Mouse (Mus musculus): ENCODE measurements around the gene Arpc4. TPM values are rescaled to one million over a fixed set of nuclear protein-coding genes. Genes with fewer than 3 reads are reported as not detected.

The Arpc4 gene
- polyA plus RNA-seq, 1 experiment from 2014 or later: 262 TPM

DNA sequence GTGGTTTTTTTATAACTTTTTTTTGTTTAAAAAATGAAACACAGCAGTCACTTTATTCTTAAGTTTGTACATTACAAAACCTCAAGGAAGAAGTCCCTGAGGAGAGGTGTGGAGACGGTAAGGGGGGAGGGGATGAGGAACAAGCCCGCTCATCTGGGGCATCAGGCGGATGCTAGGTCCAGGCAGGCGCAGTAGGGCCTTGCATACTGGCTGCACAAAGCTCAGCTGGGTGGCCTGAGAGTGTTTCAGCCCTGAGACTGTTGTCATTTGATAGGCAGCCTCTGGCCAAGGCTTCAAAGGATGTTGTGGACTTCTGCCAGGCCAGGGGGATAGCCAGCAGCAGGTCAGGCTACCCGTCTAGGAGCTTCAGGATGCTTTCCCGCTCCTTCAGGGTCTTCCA is 11.3 kb upstream of the Arpc4 start:
- H3K27ac ChIP-seq: no peak overlapping the region
- WGBS (ENCODE audit: insufficient replicate concordance): 77% methylated on average over 6 of the region's 6 CpGs
- H3K9ac ChIP-seq: no peak overlapping the region

DNA sequence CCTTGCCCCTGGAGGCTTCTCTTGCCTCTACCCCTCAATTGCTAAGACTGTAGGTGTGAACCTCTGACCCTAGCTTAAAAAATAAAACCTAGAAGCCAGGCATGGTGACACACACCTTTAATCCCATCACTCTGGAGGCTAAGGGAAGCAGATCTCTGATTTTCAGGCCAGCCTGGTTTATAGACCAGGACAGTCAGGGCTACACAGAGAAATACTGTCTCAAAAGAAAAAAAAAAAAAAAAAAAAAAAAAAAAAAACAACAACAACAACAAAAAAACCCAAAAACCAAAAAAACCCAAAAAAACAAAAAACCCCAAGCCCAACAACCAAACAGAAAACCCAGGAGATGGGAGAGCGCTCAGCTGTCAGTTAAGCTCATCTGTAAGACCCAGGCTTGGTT is 10.3 kb upstream of the Arpc4 start:
- 83% methylated on average over 1 of the region's 1 CpGs for WGBS (ENCODE audit: insufficient replicate concordance)
- DNase-seq: no peak
- Histone ChIP-seq H3K9ac (no peak overlapping the region), H3K27ac (no peak overlapping the region), H3K4me1 (replicated peaks) (peaks cover 6% of the 10 kb centered on the region), H3K4me2 (no peak overlapping the region), H3K27me3 (no peaks in the 10 kb centered on the region), H3K4me3 (replicated peaks) (no peak overlapping the region), H3K36me3 (peaks cover 52% of the 10 kb centered on the region), H3K9me3 (replicated peaks) (no peaks in the 10 kb centered on the region)
- ATAC-seq (ENCODE audit: low read depth): no peak

More for the DNA sequence above, 11.3 kb upstream of the Arpc4 start:
- Histone ChIP-seq H3K27me3 (no peaks in the 10 kb centered on the region), H3K4me3 (replicated peaks) (no peak overlapping the region), H3K36me3 (peaks cover 43% of the 10 kb centered on the region), H3K4me2 (no peak overlapping the region), H3K4me1 (replicated peaks) (no peaks in the 10 kb centered on the region), H3K9me3 (replicated peaks) (no peaks in the 10 kb centered on the region)
- no peak for DNase-seq
- no peak for ATAC-seq (ENCODE audit: low read depth)

GRCm38 (mm10) chr6:113368124-113368523 is 9.8 kb upstream of the Arpc4 start:
- no peak for ATAC-seq (ENCODE audit: low read depth)
- peaks cover 11% of the 10 kb centered on the region for H3K4me1 ChIP-seq (replicated peaks)
- no peak overlapping the region for H3K4me3 ChIP-seq (replicated peaks)
- WGBS (ENCODE audit: insufficient replicate concordance): 83% methylated on average over 7 of the region's 7 CpGs
- no peak overlapping the region for H3K4me2 ChIP-seq
- no peak for DNase-seq
- peaks cover 56% of the 10 kb centered on the region for H3K36me3 ChIP-seq
- H3K9me3 ChIP-seq (replicated peaks): no peaks in the 10 kb centered on the region
- H3K27me3 ChIP-seq: no peaks in the 10 kb centered on the region
- H3K27ac ChIP-seq: no peak overlapping the region
- H3K9ac ChIP-seq: no peak overlapping the region

GRCm38 (mm10) chr6:113368577-113368976 is 9.3 kb upstream of the Arpc4 start:
- peaks cover 60% of the 10 kb centered on the region for H3K36me3 ChIP-seq
- H3K4me2 ChIP-seq: no peak overlapping the region
- H3K9me3 ChIP-seq (replicated peaks): no peaks in the 10 kb centered on the region
- H3K9ac ChIP-seq: no peak overlapping the region
- DNase-seq: no peak
- peaks cover 16% of the 10 kb centered on the region for H3K4me1 ChIP-seq (replicated peaks)
- no peaks in the 10 kb centered on the region for H3K27me3 ChIP-seq
- WGBS (ENCODE audit: insufficient replicate concordance): 71% methylated on average over 5 of the region's 5 CpGs
- no peak for ATAC-seq (ENCODE audit: low read depth)
- no peak overlapping the region for H3K4me3 ChIP-seq (replicated peaks)
- H3K27ac ChIP-seq: no peak overlapping the region

DNA sequence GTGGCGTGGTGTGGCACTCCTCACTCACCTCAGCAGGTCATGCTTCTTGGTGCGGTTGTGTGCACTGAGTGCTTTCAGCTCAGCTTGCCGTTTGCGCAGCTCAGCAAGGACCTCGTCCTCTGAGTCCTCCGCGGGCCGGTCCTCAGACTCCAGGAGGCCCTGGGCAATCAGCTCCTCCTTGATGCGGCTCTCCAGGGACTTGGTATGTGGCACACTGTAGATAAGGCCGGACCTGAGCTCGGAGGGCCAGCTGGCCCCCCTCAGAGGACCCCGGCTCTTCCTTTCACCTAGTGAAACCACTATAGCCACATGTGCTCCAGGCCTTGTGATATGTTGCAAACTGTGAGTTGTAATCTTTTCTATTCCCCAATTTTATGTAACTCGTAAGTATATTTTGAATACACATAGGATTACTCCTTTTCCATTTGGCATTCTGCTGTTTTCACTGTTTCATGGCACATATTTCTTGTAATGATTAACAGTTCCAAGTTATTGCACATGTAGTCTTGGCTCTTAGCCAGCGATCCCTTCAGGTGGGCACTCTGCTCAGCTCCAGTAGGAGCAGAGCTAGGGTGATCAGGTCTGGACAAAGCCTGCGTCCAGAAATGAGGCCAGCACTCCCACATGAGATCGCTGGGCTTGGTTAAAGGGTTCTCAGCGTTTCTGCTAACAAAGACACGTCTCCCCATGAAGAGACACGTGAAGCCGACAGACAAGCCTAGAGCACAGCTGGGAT is 7.6 kb upstream of the Arpc4 start:
- Histone ChIP-seq H3K27ac (no peak overlapping the region), H3K9ac (no peak overlapping the region), H3K36me3 (peaks cover 78% of the 10 kb centered on the region), H3K27me3 (no peaks in the 10 kb centered on the region), H3K9me3 (replicated peaks) (no peaks in the 10 kb centered on the region), H3K4me1 (replicated peaks) (peaks cover 30% of the 10 kb centered on the region), H3K4me3 (replicated peaks) (no peak overlapping the region), H3K4me2 (no peak overlapping the region)
- DNase-seq: no peak
- ATAC-seq (ENCODE audit: low read depth): no peak
- 81% methylated on average over 20 of the region's 20 CpGs for whole genome bisulfite sequencing (ENCODE audit: insufficient replicate concordance)

DNA sequence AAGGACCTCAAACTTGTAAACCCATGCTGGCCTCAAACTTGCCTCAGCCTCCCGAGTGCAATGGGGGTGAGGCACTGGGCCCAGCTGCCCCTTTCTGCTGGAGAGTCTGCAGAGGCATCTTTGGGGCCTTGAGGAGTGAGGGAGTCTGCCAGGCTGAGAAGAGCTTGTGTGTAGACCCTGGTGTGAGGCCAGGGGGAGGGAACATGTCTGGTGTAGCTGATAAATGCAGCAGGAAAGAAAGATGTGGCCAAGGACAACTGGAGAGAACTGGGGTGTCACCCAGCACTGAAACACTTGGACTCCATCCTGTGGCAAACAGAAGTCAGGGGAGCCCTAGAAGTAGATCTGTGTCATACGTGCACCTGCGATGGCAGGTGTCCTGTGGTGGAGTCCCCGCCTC is 4.4 kb upstream of the Arpc4 start:
- peaks cover 74% of the 10 kb centered on the region for H3K36me3 ChIP-seq
- H3K4me2 ChIP-seq: peak overlapping the region; percentile 51
- ATAC-seq (ENCODE audit: low read depth) (peak; percentile 38), DNase-seq (peak; percentile 65)
- peak overlapping the region; percentile 46 for H3K9ac ChIP-seq
- no peaks in the 10 kb centered on the region for H3K9me3 ChIP-seq (replicated peaks)
- H3K27ac ChIP-seq: peak overlapping the region; percentile 83
- WGBS (ENCODE audit: insufficient replicate concordance): 37% methylated on average over 4 of the region's 4 CpGs
- no peaks in the 10 kb centered on the region for H3K27me3 ChIP-seq
- H3K4me3 ChIP-seq (replicated peaks): peak overlapping the region; percentile 16
- peaks cover 50% of the 10 kb centered on the region for H3K4me1 ChIP-seq (replicated peaks)

- peaks cover 58% of the 10 kb centered on the region for H3K36me3 ChIP-seq
- H3K4me2 ChIP-seq: peak overlapping the region; percentile 88
- WGBS (ENCODE audit: insufficient replicate concordance): 6% methylated on average over 7 of the region's 7 CpGs
- DNase-seq: no peak
- peak overlapping the region; percentile 99 for H3K4me3 ChIP-seq (replicated peaks)
- H3K9ac ChIP-seq: peak overlapping the region; percentile 98
- peaks cover 75% of the 10 kb centered on the region for H3K4me1 ChIP-seq (replicated peaks)
- peak overlapping the region; percentile 93 for H3K27ac ChIP-seq
- ATAC-seq (ENCODE audit: low read depth): no peak
- no peaks in the 10 kb centered on the region for H3K9me3 ChIP-seq (replicated peaks)
- H3K27me3 ChIP-seq: no peaks in the 10 kb centered on the region
Observed at GRCm38 (mm10) chr6:113377172-113377495, 781 bp upstream of the Arpc4 start.

DNA sequence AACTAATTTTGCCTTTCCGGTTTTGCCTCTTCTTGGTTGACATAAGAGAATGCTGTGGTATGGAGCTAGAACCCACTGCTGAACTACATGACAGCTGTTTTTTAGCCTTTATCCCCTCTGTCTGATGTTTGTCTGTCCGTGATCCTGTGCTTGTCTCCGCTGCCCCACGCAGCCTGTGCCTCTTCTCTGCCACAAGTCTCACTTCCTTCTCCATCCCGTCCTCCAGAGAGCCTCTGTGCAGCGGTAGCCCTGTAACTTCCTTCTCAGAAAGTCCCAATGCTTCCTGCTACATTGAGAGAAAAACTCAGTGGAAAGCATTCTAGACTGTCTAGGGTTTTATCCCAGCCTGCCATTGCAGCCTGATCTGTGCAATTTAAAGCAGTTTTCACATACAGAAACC is 1.3 kb downstream of the Arpc4 start:
- H3K4me2 ChIP-seq: peak overlapping the region; percentile 88
- H3K9me3 ChIP-seq (replicated peaks): no peaks in the 10 kb centered on the region
- H3K9ac ChIP-seq: peak overlapping the region; percentile 98
- no peak for DNase-seq
- ATAC-seq (ENCODE audit: low read depth): no peak
- H3K4me3 ChIP-seq (replicated peaks): peak overlapping the region; percentile 99
- H3K27ac ChIP-seq: peak overlapping the region; percentile 93
- no peaks in the 10 kb centered on the region for H3K27me3 ChIP-seq
- H3K4me1 ChIP-seq (replicated peaks): peaks cover 54% of the 10 kb centered on the region
- peaks cover 60% of the 10 kb centered on the region for H3K36me3 ChIP-seq
- 16% methylated on average over 6 of the region's 6 CpGs for WGBS (ENCODE audit: insufficient replicate concordance)

DNA sequence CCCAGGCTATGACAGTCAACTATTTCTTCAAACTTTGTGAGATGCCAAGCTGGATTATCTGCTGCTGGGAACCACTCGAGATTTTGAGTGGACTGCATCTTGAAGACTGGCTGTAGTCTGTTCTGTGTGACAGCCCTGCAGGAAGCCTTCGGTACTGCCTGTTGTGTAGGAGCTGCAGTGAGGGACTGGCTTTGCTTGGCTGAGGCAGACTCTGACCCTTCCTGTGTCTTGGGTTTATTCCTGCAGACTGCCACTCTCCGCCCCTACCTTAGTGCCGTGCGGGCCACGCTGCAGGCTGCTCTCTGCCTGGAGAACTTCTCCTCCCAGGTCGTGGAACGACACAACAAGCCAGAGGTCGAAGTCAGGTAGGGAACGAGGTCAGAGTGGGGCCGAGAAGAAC is 2.6 kb downstream of the Arpc4 start:
- H3K4me3 ChIP-seq (replicated peaks): no peak overlapping the region; the same call in 1 of the 2 replicates
- H3K9me3 ChIP-seq (replicated peaks): no peaks in the 10 kb centered on the region
- H3K9ac ChIP-seq: no peak overlapping the region; the same call in 1 of the 2 replicates
- H3K4me1 ChIP-seq (replicated peaks): peaks cover 45% of the 10 kb centered on the region
- no peak for ATAC-seq (ENCODE audit: low read depth)
- DNase-seq: no peak
- H3K36me3 ChIP-seq: peaks cover 60% of the 10 kb centered on the region
- H3K4me2 ChIP-seq: peak overlapping the region; percentile 88
- H3K27ac ChIP-seq: no peak overlapping the region
- no peaks in the 10 kb centered on the region for H3K27me3 ChIP-seq
- WGBS (ENCODE audit: insufficient replicate concordance): 89% methylated on average over 11 of the region's 11 CpGs

DNA sequence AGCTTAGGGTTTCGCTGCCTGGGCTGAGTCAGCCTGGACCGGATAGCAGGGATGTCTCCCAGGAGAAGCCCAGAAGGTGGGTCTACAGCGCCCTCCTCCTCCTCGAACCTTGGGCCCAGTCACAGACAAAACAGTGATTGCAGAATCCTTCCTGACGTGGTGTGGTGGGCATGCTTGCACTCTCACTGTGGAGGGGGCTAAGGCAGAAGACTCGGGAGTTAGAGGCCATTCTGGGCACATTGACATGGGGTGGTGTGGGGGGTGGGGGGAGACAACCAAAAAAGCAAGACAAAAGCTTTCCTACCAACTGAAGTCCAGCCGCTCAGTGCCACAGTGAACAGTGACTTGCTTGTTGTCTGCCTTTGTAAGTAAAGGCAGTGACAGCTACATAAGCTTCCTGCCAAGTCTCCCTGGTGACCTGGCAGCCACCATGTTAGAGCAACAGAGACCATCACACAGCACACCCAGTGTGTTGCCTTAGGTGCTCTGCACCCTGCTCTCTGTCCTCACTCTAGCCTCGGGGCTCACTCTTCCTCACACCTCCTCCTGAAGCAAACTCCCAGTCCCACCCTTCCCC is 6.5 kb downstream of the Arpc4 start:
- Histone ChIP-seq H3K27me3 (no peaks in the 10 kb centered on the region), H3K36me3 (peaks cover 93% of the 10 kb centered on the region), H3K4me3 (replicated peaks) (no peak overlapping the region), H3K4me2 (no peak overlapping the region), H3K9ac (no peak overlapping the region), H3K9me3 (replicated peaks) (no peaks in the 10 kb centered on the region), H3K4me1 (replicated peaks) (peaks cover 18% of the 10 kb centered on the region), H3K27ac (no peak overlapping the region)
- no peak for DNase-seq
- ATAC-seq (ENCODE audit: low read depth): no peak
- WGBS (ENCODE audit: insufficient replicate concordance): 81% methylated on average over 8 of the region's 8 CpGs

DNA sequence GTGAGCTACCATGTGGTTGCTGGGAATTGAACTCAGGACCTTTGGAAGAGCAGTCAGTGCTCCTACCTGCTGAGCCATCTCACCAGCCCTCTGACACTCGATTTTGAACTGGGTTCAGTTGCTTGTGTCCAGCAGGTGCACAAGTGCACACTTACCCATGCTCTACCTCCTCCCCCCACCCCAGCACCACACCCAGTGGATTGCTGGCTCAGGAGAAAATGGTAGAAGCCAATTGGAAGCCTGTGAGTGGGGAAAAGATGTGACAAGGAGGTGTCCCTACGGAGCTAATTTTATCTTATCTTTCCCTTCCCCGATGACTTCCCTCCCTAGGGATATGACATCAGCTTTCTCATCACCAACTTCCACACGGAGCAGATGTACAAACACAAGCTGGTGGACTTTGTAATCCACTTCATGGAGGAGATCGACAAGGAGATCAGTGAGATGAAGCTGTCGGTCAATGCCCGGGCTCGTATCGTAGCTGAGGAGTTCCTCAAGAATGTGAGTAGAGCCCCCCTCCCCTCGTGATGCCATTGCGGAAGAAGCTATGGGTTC is 7.3 kb downstream of the Arpc4 start:
- 77% methylated on average over 11 of the region's 11 CpGs for WGBS (ENCODE audit: insufficient replicate concordance)
- Histone ChIP-seq H3K27ac (0 out of 2 replicates have a peak overlapping the region, but pooled peaks have one; percentile 16), H3K27me3 (no peaks in the 10 kb centered on the region), H3K9ac (no peak overlapping the region), H3K4me2 (no peak overlapping the region), H3K9me3 (replicated peaks) (no peaks in the 10 kb centered on the region), H3K4me1 (replicated peaks) (peaks cover 10% of the 10 kb centered on the region), H3K4me3 (replicated peaks) (no peak overlapping the region), H3K36me3 (peaks cover 99% of the 10 kb centered on the region)
- no peak for DNase-seq
- no peak for ATAC-seq (ENCODE audit: low read depth)

Data from liver, embryonic 13.5 days (tissue).